Mouse (Mus musculus): Measurements from ENCODE around the gene Pmepa1.

Pmepa1 gene

DNA sequence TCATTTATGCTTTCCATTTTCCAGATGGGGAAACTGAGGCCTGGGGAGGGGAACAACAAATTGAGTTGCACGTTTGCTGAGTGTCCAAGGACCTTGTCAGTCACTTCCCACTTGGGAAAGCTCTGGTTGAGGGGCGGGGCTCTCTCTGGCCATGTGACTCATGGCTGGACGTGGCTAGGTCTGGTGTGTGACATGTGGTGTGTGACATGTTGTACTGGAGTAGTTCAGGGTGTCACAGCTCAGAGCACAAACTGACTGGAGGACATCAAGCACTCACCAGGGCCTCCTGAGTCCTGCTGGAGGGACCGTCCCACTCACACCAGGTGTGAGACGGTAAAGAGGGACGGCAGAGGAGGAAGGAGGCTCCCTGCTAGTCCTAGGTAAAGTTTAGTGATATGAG lies 91.1 kb downstream of the Pmepa1 start:
- DNase-seq (ENCODE audit: low spot score): no peak

DNA sequence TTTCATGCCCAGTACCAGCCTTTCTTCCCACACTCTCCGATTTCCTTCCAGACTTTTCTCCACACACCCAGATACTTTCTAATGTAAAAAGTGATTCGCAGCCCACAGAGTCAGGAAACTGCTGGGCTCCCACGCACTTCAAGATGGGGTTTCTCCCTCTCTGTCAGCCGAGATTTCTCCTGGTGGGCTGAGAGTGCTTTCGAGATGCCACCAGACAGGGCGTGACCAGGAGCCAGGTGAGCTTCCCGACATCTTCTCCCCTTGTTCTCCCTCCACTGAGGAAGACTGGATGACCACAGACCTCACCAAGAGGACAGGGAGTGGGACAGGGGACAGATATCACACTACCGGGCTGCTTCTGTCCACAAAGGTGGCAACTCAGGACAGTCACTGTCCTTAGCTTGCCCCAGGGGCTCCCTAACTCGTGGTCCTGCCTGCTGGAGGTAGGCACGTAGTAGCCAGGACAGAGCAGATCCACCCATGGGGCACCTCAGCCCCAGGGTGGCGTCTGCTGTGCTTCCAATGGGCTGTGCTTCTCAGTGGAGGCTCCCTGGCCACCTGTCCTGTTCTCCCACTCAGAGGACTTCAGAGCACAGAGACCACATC lies 91.8 kb downstream of the Pmepa1 start:
- no peak for DNase-seq (ENCODE audit: low spot score)

DNA sequence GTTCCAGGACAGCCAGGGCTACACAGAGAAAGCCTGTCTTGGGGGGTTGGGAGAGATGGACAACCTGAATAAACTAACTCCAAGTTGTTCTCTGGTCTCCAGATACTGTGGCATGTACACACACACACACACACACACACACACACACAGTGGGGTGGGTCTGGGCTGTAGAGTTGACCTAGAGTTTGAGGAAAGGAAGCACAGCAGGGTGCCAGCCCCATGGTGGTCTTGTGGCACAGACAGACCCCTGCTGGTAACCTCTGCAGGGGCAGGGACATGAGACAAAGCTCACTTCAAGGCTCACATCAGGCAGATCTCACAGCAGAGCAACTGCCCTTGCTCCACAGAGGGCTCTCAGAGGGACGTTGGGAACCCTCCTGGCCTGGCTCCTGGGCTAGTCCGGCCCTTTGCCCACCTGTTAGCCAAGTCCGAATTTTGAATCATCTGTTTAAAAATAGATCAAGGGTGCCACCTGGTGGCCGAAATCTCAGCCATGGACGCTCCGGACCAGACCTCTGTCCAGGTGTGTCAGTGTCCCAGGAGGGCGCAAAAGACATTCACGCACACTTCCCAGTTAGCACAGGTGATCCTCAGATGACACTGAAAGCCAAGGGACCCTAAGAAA lies 92.4 kb downstream of the Pmepa1 start:
- DNase-seq (ENCODE audit: low spot score): peak; percentile 80

DNA sequence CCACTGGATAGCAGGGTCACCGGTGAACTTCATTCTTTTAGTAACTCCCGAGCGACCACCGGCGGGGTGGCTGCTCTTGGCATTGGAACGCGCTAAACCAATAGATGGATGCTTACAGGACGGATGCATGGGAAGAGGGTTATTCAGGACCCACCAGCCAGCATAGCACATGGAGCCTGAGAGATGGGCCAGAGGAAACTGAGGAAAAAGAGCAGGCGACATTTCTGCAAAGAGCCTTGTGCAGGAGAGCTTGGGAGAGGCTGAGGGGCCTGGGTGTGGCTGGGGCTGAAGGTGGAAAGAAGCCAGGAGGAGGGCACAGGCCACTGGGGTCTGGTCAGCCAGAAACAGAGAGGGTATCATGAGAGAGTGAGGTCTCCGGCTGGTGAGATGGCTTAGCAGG lies 93.0 kb downstream of the Pmepa1 start:
- DNase-seq (ENCODE audit: low spot score): no peak

DNA sequence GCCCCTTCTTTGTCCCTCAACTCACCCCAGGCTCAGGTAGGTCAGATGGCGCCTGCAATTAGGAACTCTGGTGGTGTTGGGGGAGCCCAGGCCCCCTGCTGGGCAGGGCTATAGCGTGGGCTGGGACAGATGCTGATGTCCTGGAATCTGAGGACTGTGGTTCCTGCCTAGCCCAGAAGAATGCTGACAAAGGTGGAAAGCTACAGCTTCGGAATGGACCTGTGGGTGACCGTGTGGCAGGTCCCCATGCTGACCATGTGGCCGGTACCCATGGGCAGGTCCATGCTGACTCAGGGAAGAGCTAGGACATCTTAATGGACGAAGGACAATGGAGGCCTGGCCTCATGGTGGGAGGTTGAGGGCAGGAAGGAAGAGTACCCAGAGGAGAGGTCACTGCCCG lies 93.5 kb downstream of the Pmepa1 start:
- no peak for DNase-seq (ENCODE audit: low spot score)

DNA sequence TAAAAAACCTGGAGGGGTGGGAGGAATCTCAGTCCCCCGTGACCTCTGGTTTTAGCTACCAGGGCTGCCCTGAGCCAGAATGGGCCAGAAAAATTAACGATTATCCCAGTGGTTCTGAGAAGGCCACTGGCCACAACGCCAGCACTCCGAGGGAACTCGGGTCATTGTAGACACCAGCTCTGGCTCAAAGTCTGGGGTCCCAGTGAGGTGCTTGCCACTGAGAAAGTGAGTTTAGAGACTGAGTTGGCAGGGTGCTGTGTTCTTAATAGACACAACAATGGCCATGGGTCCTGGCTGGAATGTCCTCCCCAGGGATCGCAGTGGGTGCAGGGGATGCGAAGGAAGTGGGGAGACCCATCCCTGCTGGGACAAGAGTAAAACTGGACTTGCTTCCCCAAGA lies 94.4 kb downstream of the Pmepa1 start:
- DNase-seq (ENCODE audit: low spot score): no peak

DNA sequence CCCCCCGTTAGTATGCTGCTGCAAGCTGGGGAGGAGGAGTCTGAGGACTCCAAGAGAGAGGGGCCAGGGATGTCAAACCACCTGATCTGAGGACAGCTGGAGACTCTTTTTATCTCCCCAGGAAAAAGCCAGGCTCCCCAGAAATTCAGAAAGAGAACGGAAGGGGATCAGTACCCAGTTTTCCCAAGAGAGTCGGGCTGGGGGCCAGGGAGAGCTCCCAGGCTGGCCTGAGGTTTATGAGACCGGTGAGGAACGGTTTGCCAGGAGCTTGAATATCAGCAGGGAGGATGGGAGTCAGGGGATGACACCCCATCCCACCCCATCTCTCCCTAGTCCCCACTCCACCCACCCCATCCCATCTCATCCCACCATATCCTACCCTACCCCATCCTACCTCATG lies 94.8 kb downstream of the Pmepa1 start:
- DNase-seq (ENCODE audit: low spot score): no peak

DNA sequence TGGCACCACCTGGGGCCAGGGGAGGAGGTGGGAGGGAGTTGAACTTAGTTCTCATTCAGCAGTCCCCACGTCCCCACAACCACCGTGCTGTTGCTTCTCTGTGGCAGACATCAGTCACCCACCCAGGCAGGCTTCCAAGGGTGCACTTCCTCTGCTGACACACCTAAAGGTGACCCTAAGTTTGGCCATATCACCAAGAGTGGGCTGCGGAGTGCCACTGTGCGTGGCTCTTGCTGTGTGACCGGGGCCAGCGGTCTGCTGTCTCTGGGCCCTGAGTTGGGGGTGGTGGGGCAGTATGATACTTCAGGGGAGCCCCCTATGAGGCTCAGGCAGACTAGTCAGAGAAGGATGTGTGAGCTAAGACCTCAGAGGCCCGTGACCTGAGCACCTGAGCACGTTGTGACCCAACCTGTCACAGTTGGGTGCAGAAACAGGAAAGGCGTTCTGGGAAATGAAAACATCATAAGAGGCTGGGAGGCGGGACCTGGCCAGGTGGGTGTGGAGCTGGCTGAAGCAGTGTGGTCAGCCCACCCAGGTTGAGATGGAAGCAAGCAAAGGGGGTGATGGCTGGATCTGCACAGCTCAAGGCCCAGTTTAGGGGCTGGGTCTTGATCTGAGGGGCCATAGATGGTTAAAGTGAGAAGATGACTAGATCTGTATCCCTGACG lies 95.5 kb downstream of the Pmepa1 start:
- DNase-seq (ENCODE audit: low spot score): no peak

DNA sequence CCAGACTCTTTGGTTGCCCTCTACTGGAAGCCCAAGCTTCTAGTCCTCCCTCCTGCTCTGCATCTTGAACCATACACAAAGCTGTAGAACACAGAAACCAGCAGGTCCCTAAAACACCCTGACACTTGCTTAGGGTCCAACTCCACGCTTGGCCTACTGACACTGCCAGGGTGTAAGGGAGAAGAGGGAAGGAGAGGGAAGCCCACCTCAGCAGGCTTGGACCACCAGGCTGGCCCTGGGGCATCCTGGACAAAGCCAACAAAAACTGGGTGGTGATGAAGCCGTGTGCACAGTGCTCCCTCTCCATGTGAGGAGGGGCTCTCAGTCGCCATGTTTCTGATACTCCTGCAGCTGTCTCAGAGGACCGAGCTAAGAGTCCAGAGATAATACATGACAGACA lies 96.3 kb downstream of the Pmepa1 start:
- DNase-seq (ENCODE audit: low spot score): no peak

DNA sequence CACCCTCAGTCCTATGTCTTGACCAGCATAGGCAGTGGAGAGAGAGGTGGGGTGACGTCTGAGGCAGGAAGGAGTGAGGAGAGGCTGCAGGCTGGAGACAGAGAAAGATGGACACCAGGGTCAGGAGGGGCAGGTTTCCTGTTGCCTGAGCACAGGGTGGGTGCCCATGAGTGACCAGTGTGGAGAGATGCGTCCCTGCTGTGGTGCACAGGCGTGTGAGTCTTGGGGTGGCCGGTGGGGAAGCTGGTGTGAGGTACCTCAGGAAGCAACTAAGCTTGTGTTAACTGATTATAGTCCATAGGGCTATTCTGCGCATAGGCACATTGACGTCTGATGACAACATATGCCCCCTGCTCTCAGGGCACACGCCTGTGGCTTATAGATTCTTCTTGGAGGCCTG lies 97.3 kb downstream of the Pmepa1 start:
- no peak for DNase-seq (ENCODE audit: low spot score)

DNA sequence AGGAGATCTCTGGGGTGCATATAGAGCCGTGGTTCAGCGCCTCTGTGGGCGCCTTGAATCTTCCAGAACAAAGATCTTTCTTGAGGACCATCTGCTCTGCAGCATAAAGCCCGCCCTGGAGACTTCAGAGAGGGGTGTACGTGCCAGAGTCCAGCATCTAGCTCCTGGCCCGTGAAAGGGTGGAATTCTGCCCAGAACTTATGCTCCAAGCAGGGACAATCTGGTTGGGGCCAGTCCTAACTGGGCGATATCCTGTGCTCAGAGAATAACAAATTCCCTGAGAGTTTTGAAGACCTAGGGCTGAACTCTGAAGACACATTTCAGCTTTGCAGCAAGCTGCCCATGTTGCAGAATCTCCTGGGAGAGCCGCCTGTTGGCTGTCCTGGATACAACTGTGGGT lies 98.4 kb downstream of the Pmepa1 start:
- no peak for DNase-seq (ENCODE audit: low spot score)

DNA sequence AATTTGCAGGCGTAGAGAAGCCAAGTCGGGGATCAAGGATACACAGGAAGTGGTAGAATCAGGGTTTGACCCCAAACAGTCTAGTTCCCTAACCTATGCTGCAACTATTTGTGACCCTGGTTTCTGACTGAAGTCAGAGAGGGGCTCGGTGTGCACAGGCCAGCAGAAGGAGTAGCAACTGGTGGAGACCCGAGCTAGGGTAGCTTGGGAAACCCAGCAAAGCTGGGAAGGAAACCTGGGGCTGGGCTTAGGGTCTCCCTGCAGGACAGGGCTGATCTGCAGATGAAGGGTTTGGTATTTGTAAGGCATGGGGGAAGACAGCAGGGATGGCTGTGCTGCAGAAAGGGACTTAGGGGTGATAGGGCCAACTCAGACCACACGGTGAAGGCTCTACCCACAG lies 98.9 kb downstream of the Pmepa1 start:
- DNase-seq (ENCODE audit: low spot score): no peak

DNA sequence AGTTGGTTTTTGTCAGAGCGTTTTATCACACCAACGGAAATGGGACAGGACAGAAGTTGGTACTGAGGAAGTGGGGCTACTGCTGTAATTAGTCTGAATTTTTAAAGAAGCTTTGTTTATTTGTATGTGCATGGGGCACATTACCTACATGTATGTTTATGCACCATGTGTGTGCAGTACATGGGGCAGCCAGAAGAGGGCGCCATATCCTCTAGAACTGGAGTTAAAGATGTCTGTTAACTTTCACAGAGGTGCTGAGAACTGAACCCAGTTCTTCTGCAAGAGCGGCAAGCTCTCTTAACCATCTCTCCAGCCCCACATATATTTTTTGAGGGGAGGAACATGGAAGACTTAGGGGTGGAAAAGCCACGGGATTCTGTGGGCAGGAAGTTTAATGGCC lies 100.6 kb downstream of the Pmepa1 start:
- no peak for DNase-seq (ENCODE audit: low spot score)

DNA sequence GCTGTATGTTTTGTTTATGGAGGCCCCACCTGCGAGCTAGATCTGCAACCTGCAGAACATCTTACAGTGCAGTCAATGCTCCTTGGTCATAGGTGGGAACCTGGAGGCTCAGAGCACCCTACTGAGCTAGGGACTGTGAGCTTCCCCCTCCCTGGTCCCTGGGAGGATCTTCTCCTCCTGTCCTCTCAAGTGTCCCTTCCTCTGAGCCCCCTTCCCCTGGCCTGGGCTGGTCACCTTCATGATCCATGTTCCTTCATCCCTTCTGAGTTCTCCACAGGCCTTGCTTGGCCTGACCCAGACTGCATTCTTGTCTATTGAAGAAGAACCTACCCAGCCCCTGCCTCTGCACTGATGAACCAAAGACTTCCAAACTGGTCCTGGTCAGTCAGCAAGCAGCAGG lies 101.8 kb downstream of the Pmepa1 start:
- DNase-seq (ENCODE audit: low spot score): no peak

All from embryo, embryonic 10.5 days (tissue).